Mouse (Mus musculus) retina, postnatal 1 day (tissue): ENCODE measurements around the gene Il17ra.

Source experiments
- DNase-seq: peaks from one replicate; pipeline ENCODE4 v3.0.0-alpha.2; 2012

Gene Il17ra

GRCm38 (mm10) chr6:120463086-120463871 lies at the start of gene Il17ra:
Il17ra (plus strand) TSS chr6:120463247.
- DNase-seq = peak; percentile 68

GRCm38 (mm10) chr6:120438161-120438560 lies 24.9 kb upstream of the Il17ra start:
- DNase-seq = peak; percentile 27

- DNase-seq = no peak
Observed at GRCm38 (mm10) chr6:120442171-120442749, 20.8 kb upstream of the Il17ra start.

GRCm38 (mm10) chr6:120443363-120444355 lies 19.4 kb upstream of the Il17ra start:
- DNase-seq = no peak

- DNase-seq = no peak
Observed at GRCm38 (mm10) chr6:120450208-120450607, 12.8 kb upstream of the Il17ra start.

GRCm38 (mm10) chr6:120452384-120453102 lies 10.5 kb upstream of the Il17ra start:
- no peak for DNase-seq

GRCm38 (mm10) chr6:120453103-120453445 lies 10.0 kb upstream of the Il17ra start:
- DNase-seq = no peak

GRCm38 (mm10) chr6:120453556-120453955 lies 9.5 kb upstream of the Il17ra start:
- DNase-seq = no peak

- no peak for DNase-seq
Observed at GRCm38 (mm10) chr6:120454627-120455077, 8.4 kb upstream of the Il17ra start.

- DNase-seq = peak; percentile 16
Observed at GRCm38 (mm10) chr6:120457074-120457473, 6.0 kb upstream of the Il17ra start.

- no peak for DNase-seq
Observed at GRCm38 (mm10) chr6:120457751-120458150, 5.3 kb upstream of the Il17ra start.

GRCm38 (mm10) chr6:120461217-120461616 lies 1.8 kb upstream of the Il17ra start:
- DNase-seq = no peak

- no peak for DNase-seq
Observed at GRCm38 (mm10) chr6:120462251-120462650, 796 bp upstream of the Il17ra start.

- peak; percentile 26 for DNase-seq
Observed at GRCm38 (mm10) chr6:120463884-120464283, 837 bp downstream of the Il17ra start.

GRCm38 (mm10) chr6:120464406-120464939 lies 1.4 kb downstream of the Il17ra start:
- no peak for DNase-seq

GRCm38 (mm10) chr6:120465393-120465792 lies 2.3 kb downstream of the Il17ra start:
- no peak for DNase-seq

- no peak for DNase-seq
Observed at GRCm38 (mm10) chr6:120466609-120467329, 3.7 kb downstream of the Il17ra start.

GRCm38 (mm10) chr6:120468259-120468658 lies 5.2 kb downstream of the Il17ra start:
- no peak for DNase-seq

GRCm38 (mm10) chr6:120469268-120469667 lies 6.2 kb downstream of the Il17ra start:
- DNase-seq = no peak

- no peak for DNase-seq
Observed at GRCm38 (mm10) chr6:120469770-120470169, 6.7 kb downstream of the Il17ra start.

GRCm38 (mm10) chr6:120470666-120471065 lies 7.6 kb downstream of the Il17ra start:
- no peak for DNase-seq
